Mouse (Mus musculus): ENCODE results near the gene H2-Oa. TPM values are rescaled to one million over a fixed set of nuclear protein-coding genes. Genes with fewer than 3 reads are reported as not detected.

Gene H2-Oa
- polyA plus RNA-seq, 1 experiment: 228 TPM

GRCm38 (mm10) chr17:34130073-34130947 is 38.2 kb downstream of the H2-Oa start:
- WGBS: 70% methylated on average over 19 of the region's 19 CpGs
- Histone ChIP-seq H3K27me3 (ENCODE audit: control insufficient read depth, insufficient read depth, low read length) (no peaks in the 10 kb centered on the region), H3K27ac (ENCODE audit: insufficient read depth, low read length) (no peak overlapping the region), H3K36me3 (ENCODE audit: control insufficient read depth, insufficient read depth, low read length) (no peaks in the 10 kb centered on the region), H3K4me1 (ENCODE audit: control insufficient read depth, insufficient read depth, insufficient read length) (peaks cover 31% of the 10 kb centered on the region; the same call in 1 of the 2 replicates), H3K4me3 (ENCODE audit: extremely low read depth, insufficient read depth, insufficient read length) (no peak overlapping the region)
- no peak for TF ChIP-seq POLR2A (IDR thresholded peaks at IDR 0.05; ENCODE audit: low read depth, low read length)
- no peak for TF ChIP-seq CTCF (IDR thresholded peaks at IDR 0.05; ENCODE audit: extremely low read depth, insufficient read depth, insufficient read length, insufficient replicate concordance)
- DNase-seq (ENCODE audit: low read depth in 1 of 2, low spot score in 2 of 2): no peak

- DNase-seq (ENCODE audit: low read depth in 1 of 2, low spot score in 2 of 2): no peak
- Histone ChIP-seq H3K4me3 (ENCODE audit: extremely low read depth, insufficient read depth, insufficient read length) (no peak overlapping the region), H3K27ac (ENCODE audit: insufficient read depth, low read length) (no peak overlapping the region), H3K27me3 (ENCODE audit: control insufficient read depth, insufficient read depth, low read length) (no peaks in the 10 kb centered on the region), H3K36me3 (ENCODE audit: control insufficient read depth, insufficient read depth, low read length) (no peaks in the 10 kb centered on the region), H3K4me1 (ENCODE audit: control insufficient read depth, insufficient read depth, insufficient read length) (peaks cover 29% of the 10 kb centered on the region; the same call in 1 of the 2 replicates)
- 90% methylated on average over 7 of the region's 7 CpGs for WGBS
- TF ChIP-seq POLR2A (IDR thresholded peaks at IDR 0.05; ENCODE audit: low read depth, low read length): no peak
- TF ChIP-seq CTCF (IDR thresholded peaks at IDR 0.05; ENCODE audit: extremely low read depth, insufficient read depth, insufficient read length, insufficient replicate concordance): no peak
Observed at GRCm38 (mm10) chr17:34131911-34132310, 39.8 kb downstream of the H2-Oa start.

GRCm38 (mm10) chr17:34133289-34133688 is 41.1 kb downstream of the H2-Oa start:
- Histone ChIP-seq H3K27me3 (ENCODE audit: control insufficient read depth, insufficient read depth, low read length) (no peaks in the 10 kb centered on the region), H3K4me1 (ENCODE audit: control insufficient read depth, insufficient read depth, insufficient read length) (peaks cover 18% of the 10 kb centered on the region; the same call in 1 of the 2 replicates)
- TF ChIP-seq POLR2A (IDR thresholded peaks at IDR 0.05; ENCODE audit: low read depth, low read length) (no peak), CTCF (IDR thresholded peaks at IDR 0.05; ENCODE audit: extremely low read depth, insufficient read depth, insufficient read length, insufficient replicate concordance) (no peak)

GRCm38 (mm10) chr17:34134451-34134850 is 42.3 kb downstream of the H2-Oa start:
- Histone ChIP-seq H3K27me3 (ENCODE audit: control insufficient read depth, insufficient read depth, low read length) (no peaks in the 10 kb centered on the region), H3K27ac (ENCODE audit: insufficient read depth, low read length) (no peak overlapping the region), H3K4me3 (ENCODE audit: extremely low read depth, insufficient read depth, insufficient read length) (no peak overlapping the region), H3K4me1 (ENCODE audit: control insufficient read depth, insufficient read depth, insufficient read length) (peaks cover 8% of the 10 kb centered on the region; the same call in 1 of the 2 replicates), H3K36me3 (ENCODE audit: control insufficient read depth, insufficient read depth, low read length) (peaks cover 23% of the 10 kb centered on the region)
- WGBS: 78% methylated on average over 3 of the region's 3 CpGs
- TF ChIP-seq CTCF (IDR thresholded peaks at IDR 0.05; ENCODE audit: extremely low read depth, insufficient read depth, insufficient read length, insufficient replicate concordance): no peak
- TF ChIP-seq POLR2A (IDR thresholded peaks at IDR 0.05; ENCODE audit: low read depth, low read length): no peak
- no peak for DNase-seq (ENCODE audit: low read depth in 1 of 2, low spot score in 2 of 2)

More at GRCm38 (mm10) chr17:34133289-34133688, 41.1 kb downstream of the H2-Oa start:
- Histone ChIP-seq H3K4me3 (ENCODE audit: extremely low read depth, insufficient read depth, insufficient read length) (no peak overlapping the region), H3K27ac (ENCODE audit: insufficient read depth, low read length) (no peak overlapping the region), H3K36me3 (ENCODE audit: control insufficient read depth, insufficient read depth, low read length) (peaks cover 12% of the 10 kb centered on the region)
- 82% methylated on average over 11 of the region's 11 CpGs for WGBS
- DNase-seq (ENCODE audit: low read depth in 1 of 2, low spot score in 2 of 2): no peak

DNA sequence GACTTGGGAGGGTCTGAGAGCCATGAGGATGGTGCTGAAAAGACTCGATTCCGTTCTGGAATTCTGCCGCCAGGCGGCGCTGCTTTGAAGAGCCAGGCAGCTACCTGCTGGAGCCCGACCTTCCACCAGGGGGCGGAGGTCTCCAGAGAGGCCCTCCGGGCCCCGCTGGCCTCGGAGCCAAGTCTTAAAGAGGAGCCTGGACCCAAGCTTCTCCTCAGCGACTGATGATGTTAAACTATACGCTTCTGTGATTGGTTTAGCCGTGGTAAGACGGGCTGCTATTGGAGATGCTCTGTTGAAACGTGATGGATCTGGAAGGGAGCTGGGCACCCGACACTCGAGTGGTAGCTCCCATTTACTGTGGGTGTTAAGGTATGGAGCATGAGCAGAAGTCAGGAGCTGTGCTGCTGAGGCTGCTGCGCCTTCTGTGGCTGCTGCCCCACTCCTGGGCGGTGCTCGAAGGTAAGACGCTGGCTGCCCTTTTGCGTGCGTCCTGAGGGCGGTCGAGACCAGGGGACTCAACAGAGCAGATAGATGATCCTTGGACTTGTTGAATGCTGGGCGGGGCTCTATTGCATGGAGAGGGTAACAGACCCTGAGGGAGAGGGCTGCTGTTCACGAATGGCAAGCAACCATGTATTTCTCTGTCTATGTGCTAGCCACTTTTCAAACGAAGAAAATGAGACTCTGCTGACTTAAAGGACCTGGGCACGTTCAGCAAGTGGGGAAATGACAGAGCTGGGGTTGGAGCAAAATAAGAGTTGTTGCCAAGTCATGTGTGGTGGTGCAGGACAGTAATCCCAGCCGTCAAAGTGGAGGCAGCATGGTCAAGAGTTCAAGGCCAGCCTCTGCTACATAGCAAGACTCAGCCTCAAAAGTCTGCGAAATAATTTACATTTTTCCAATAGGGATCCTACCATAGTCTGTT is 43.4 kb downstream of the H2-Oa start:
- Histone ChIP-seq H3K4me3 (ENCODE audit: extremely low read depth, insufficient read depth, insufficient read length) (peak overlapping the region; percentile 83), H3K27ac (ENCODE audit: insufficient read depth, low read length) (peak overlapping the region; percentile 94), H3K4me1 (ENCODE audit: control insufficient read depth, insufficient read depth, insufficient read length) (no peaks in the 10 kb centered on the region; the same call in 1 of the 2 replicates), H3K36me3 (ENCODE audit: control insufficient read depth, insufficient read depth, low read length) (peaks cover 27% of the 10 kb centered on the region), H3K27me3 (ENCODE audit: control insufficient read depth, insufficient read depth, low read length) (no peaks in the 10 kb centered on the region)
- DNase-seq (ENCODE audit: low read depth in 1 of 2, low spot score in 2 of 2): peak; percentile 96 to 100
- TF ChIP-seq POLR2A (IDR thresholded peaks at IDR 0.05; ENCODE audit: low read depth, low read length) (peak; percentile 97), CTCF (IDR thresholded peaks at IDR 0.05; ENCODE audit: extremely low read depth, insufficient read depth, insufficient read length, insufficient replicate concordance) (peak; percentile 100)
- 4% methylated on average over 31 of the region's 31 CpGs for WGBS

- peaks cover 9% of the 10 kb centered on the region for H3K4me1 ChIP-seq (ENCODE audit: control insufficient read depth, insufficient read depth, insufficient read length)
Observed at GRCm38 (mm10) chr17:34137601-34138000, 45.5 kb downstream of the H2-Oa start.

More at GRCm38 (mm10) chr17:34137601-34138000, 45.5 kb downstream of the H2-Oa start:
- DNase-seq (ENCODE audit: low read depth in 1 of 2, low spot score in 2 of 2): no peak
- Histone ChIP-seq H3K27me3 (ENCODE audit: control insufficient read depth, insufficient read depth, low read length) (no peaks in the 10 kb centered on the region), H3K36me3 (ENCODE audit: control insufficient read depth, insufficient read depth, low read length) (peaks cover 27% of the 10 kb centered on the region), H3K27ac (ENCODE audit: insufficient read depth, low read length) (no peak overlapping the region), H3K4me3 (ENCODE audit: extremely low read depth, insufficient read depth, insufficient read length) (no peak overlapping the region)
- 83% methylated on average over 7 of the region's 7 CpGs for WGBS
- TF ChIP-seq CTCF (IDR thresholded peaks at IDR 0.05; ENCODE audit: extremely low read depth, insufficient read depth, insufficient read length, insufficient replicate concordance) (no peak), POLR2A (IDR thresholded peaks at IDR 0.05; ENCODE audit: low read depth, low read length) (no peak)
